In the genomic region with DNA sequence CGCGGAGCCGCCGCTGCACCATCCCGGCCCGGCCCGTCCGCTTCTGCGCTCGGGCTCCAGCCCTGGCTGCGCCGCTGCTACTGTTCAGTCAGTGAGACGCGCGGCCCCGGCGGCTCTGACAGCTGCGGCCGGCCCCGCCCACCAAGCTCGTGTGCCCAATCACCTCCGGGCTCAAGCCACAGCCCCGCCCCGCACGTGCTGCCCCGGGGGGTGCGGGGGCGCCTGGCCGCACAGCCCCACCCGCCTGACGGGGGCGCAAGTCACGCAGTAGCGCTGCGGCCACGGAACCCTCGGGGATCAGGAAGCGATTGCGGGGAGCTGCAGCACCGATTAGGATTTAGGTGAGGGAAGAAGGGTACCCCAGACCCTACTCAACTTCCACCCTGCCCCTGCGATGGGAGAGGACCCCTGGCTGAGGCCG, we compare ENCODE assay signal across 7 mouse cellular contexts. TPM values are rescaled to one million over a fixed set of nuclear protein-coding genes. Genes with fewer than 3 reads are reported as not detected.
A peak's percentile ranks its signal among the peaks of the same experiment; 100 is the strongest.
DNase-seq lines count a peak whose midpoint lies in the region; ATAC-seq and TF ChIP-seq lines count a peak whose summit lies in the region.

A gene (minus strand): TSS at position 24 of the 421 bp plus-strand sequence.

- no peak for TF ChIP-seq POLR2A in limb, embryonic 14.5 days (IDR thresholded peaks at IDR 0.05; ENCODE audit: borderline replicate concordance, extremely low read depth, insufficient read depth, insufficient read length)

- peaks cover 24% of the 10 kb centered on the region for H3K27me3 ChIP-seq in embryonic facial prominence, embryonic 11.5 days (ENCODE audit: control insufficient read depth, insufficient read depth, low read length)
- peaks cover 23% of the 10 kb centered on the region for H3K27me3 ChIP-seq in kidney, embryonic 14.5 days (ENCODE audit: control insufficient read depth, insufficient read depth, low read length)
- peaks cover 28% of the 10 kb centered on the region for H3K27me3 ChIP-seq in limb, embryonic 14.5 days (ENCODE audit: control insufficient read depth, insufficient read depth, low read length)
- no peaks in the 10 kb centered on the region; the same call in 1 of the 2 replicates for H3K27me3 ChIP-seq in midbrain, postnatal 0 days (ENCODE audit: insufficient read depth, low read length)

- H3K9me3 ChIP-seq in embryonic facial prominence, embryonic 11.5 days (replicated peaks; ENCODE audit: control insufficient read depth, low read length), result no peaks in the 10 kb centered on the region
- no peaks in the 10 kb centered on the region for H3K9me3 ChIP-seq in kidney, embryonic 14.5 days (ENCODE audit: control insufficient read depth, low read length)
- H3K9me3 ChIP-seq in limb, embryonic 14.5 days (ENCODE audit: control insufficient read depth, low read length), result no peaks in the 10 kb centered on the region
- H3K9me3 ChIP-seq in midbrain, postnatal 0 days (ENCODE audit: low read length), result no peaks in the 10 kb centered on the region

- peak within 1 kb of the TSS; percentile 54 for H3K9ac ChIP-seq in embryonic facial prominence, embryonic 11.5 days (replicated peaks; ENCODE audit: low read length)
- H3K9ac ChIP-seq in kidney, embryonic 14.5 days (ENCODE audit: low read depth, low read length), result peak within 1 kb of the TSS; percentile 52
- H3K9ac ChIP-seq in limb, embryonic 14.5 days (ENCODE audit: low read depth, low read length, severe bottlenecking), result peak within 1 kb of the TSS; percentile 51
- peak within 1 kb of the TSS; percentile 90 for H3K9ac ChIP-seq in midbrain, postnatal 0 days (replicated peaks; ENCODE audit: low read length, poor library complexity, severe bottlenecking)

- peak; percentile 94 to 96 for DNase-seq in adrenal gland, postnatal 36 days
- DNase-seq in embryonic facial prominence, embryonic 11.5 days (ENCODE audit: low spot score), result peak; percentile 92
- peak; percentile 91 for DNase-seq in heart, adult 8-10 months (ENCODE audit: low spot score)
- peak; percentile 85 for DNase-seq in limb, embryonic 14.5 days (ENCODE audit: low spot score)
- DNase-seq in midbrain, postnatal 0 days (ENCODE audit: low spot score), result peak; percentile 94
- DNase-seq in spleen, postnatal 10 days (ENCODE audit: low spot score in 2 of 2), result peak; percentile 60 to 91

- under 1% methylated on average over 41 of the region's 42 CpGs for WGBS in embryonic facial prominence, embryonic 11.5 days
- WGBS in kidney, embryonic 14.5 days, result under 1% methylated on average over 40 of the region's 42 CpGs
- WGBS in limb, embryonic 14.5 days, result under 1% methylated on average over 31 of the region's 42 CpGs
- WGBS in midbrain, postnatal 0 days, result 1% methylated on average over 31 of the region's 42 CpGs

- no peaks in the 10 kb centered on the region for H3K4me1 ChIP-seq in embryonic facial prominence, embryonic 11.5 days (ENCODE audit: control insufficient read depth, insufficient read depth, low read length)
- H3K4me1 ChIP-seq in kidney, embryonic 14.5 days (ENCODE audit: control insufficient read depth, insufficient read depth, low read length), result peaks cover 10% of the 10 kb centered on the region
- H3K4me1 ChIP-seq in limb, embryonic 14.5 days (ENCODE audit: control insufficient read depth, insufficient read depth, low read length), result peaks cover 9% of the 10 kb centered on the region
- peaks cover 14% of the 10 kb centered on the region; the same call in 1 of the 2 replicates for H3K4me1 ChIP-seq in midbrain, postnatal 0 days (ENCODE audit: insufficient read depth, low read length)

- peak; percentile 68 for TF ChIP-seq CTCF in midbrain, postnatal 0 days (IDR thresholded peaks at IDR 0.05)

- peak within 1 kb of the TSS; percentile 99 for H3K4me2 ChIP-seq in embryonic facial prominence, embryonic 11.5 days (ENCODE audit: low read depth, low read length)
- H3K4me2 ChIP-seq in kidney, embryonic 14.5 days (replicated peaks; ENCODE audit: low read depth, low read length), result peak within 1 kb of the TSS; percentile 99
- peak within 1 kb of the TSS; percentile 98 for H3K4me2 ChIP-seq in limb, embryonic 14.5 days (replicated peaks; ENCODE audit: low read depth, low read length, severe bottlenecking)
- peak within 1 kb of the TSS; percentile 78 for H3K4me2 ChIP-seq in midbrain, postnatal 0 days (ENCODE audit: low read depth, low read length, poor library complexity, severe bottlenecking)

- peak within 1 kb of the TSS; percentile 63 for H3K4me3 ChIP-seq in embryonic facial prominence, embryonic 11.5 days (ENCODE audit: low read depth, low read length)
- H3K4me3 ChIP-seq in kidney, embryonic 14.5 days (ENCODE audit: low read length), result peak within 1 kb of the TSS; percentile 55
- peak within 1 kb of the TSS; percentile 50 for H3K4me3 ChIP-seq in limb, embryonic 14.5 days (replicated peaks; ENCODE audit: low read length)
- peak within 1 kb of the TSS; percentile 81 for H3K4me3 ChIP-seq in midbrain, postnatal 0 days (ENCODE audit: low read depth, low read length)

- H3K36me3 ChIP-seq in embryonic facial prominence, embryonic 11.5 days (replicated peaks; ENCODE audit: control insufficient read depth, insufficient read depth, low read depth, low read length), result no peaks in the 10 kb centered on the region
- H3K36me3 ChIP-seq in kidney, embryonic 14.5 days (ENCODE audit: control insufficient read depth, insufficient read depth, low read length), result no peaks in the 10 kb centered on the region
- H3K36me3 ChIP-seq in limb, embryonic 14.5 days (ENCODE audit: control insufficient read depth, insufficient read depth, low read length), result no peaks in the 10 kb centered on the region
- H3K36me3 ChIP-seq in midbrain, postnatal 0 days (ENCODE audit: insufficient read depth, low read length), result no peaks in the 10 kb centered on the region

- ATAC-seq in embryonic facial prominence, embryonic 11.5 days (replicated peaks; ENCODE audit: insufficient number of reproducible peaks, low FRiP score, low TSS enrichment, low read depth), result peak; percentile 91
- ATAC-seq in kidney, embryonic 14.5 days (ENCODE audit: low FRiP score, low TSS enrichment), result peak; percentile 95
- ATAC-seq in limb, embryonic 14.5 days (ENCODE audit: low FRiP score, low read depth), result peak; percentile 94
- peak; percentile 88 for ATAC-seq in midbrain, postnatal 0 days (ENCODE audit: low FRiP score)

- no peak within 1 kb of the TSS; the same call in 1 of the 2 replicates for H3K27ac ChIP-seq in embryonic facial prominence, embryonic 11.5 days (replicated peaks; ENCODE audit: low read depth, low read length)
- H3K27ac ChIP-seq in kidney, embryonic 14.5 days (ENCODE audit: low read depth, low read length), result no peak within 1 kb of the TSS
- no peak within 1 kb of the TSS for H3K27ac ChIP-seq in limb, embryonic 14.5 days (replicated peaks; ENCODE audit: low read depth, low read length)
- H3K27ac ChIP-seq in midbrain, postnatal 0 days (ENCODE audit: low read depth, low read length), result peak within 1 kb of the TSS; percentile 80

RNA-seq across cellular contexts. Expression of the gene that starts here (rescaled TPM):
- total RNA-seq in adrenal gland, postnatal 36 days (2021), result 1 to 10 TPM; 2.2 to 3.4 TPM
- 3.0 and 3.2 TPM in 2 replicates for polyA plus RNA-seq in embryonic facial prominence, embryonic 11.5 days (2014; fragmentation: Nextera tagmentation; extraction: Ambion mirVana)
- 10 to 100 TPM in 1 of 4 experiments, 1 to 10 TPM in 3; 7.4 to 10.2 (median 7.9) TPM for total RNA-seq in heart, adult 8-10 months (2022)
- 2.0 and 2.4 TPM in 2 replicates for polyA plus RNA-seq in kidney, embryonic 14.5 days (2014; fragmentation: Nextera tagmentation; extraction: Ambion mirVana)
- polyA plus RNA-seq in limb, embryonic 14.5 days (2012; rRNA removed), result 15.9 and 16.6 TPM in 2 replicates
- polyA plus RNA-seq in limb, embryonic 14.5 days (2014; fragmentation: Nextera tagmentation; extraction: Ambion mirVana), result 5.9 and 6.3 TPM in 2 replicates
- 46.2 and 56.8 TPM in 2 replicates for total RNA-seq in midbrain, postnatal 0 days (2014; rRNA removed)
- polyA plus RNA-seq in midbrain, postnatal 0 days (2015; fragmentation: Nextera tagmentation; extraction: Ambion mirVana), result 7.7 TPM in 2 replicates
